Mouse (Mus musculus) kidney, adult 2 months (tissue): ENCODE results near the gene Leap2. TPM values are rescaled to one million over a fixed set of nuclear protein-coding genes. Genes with fewer than 3 reads are reported as not detected.

Experiments
- DNase-seq: peaks from one replicate; pipeline ENCODE4 v3.0.0; 2021
- H3K27ac ChIP-seq: fragments of 200-500 bp; 2 replicates; pipeline ENCODE4 v1.5.1; 2012; ENCODE audit warnings: low read depth, low read length, control low read depth, inconsistent platforms; ENCODE audit not compliant: insufficient read depth
- H3K27me3 ChIP-seq: fragments of 200-500 bp; replicated peaks from 2 replicates; pipeline ENCODE4 v1.6.1; 2012; ENCODE audit warnings: mild to moderate bottlenecking, moderate library complexity, low read length, inconsistent platforms; ENCODE audit not compliant: control insufficient read depth, insufficient read depth
- H3K36me3 ChIP-seq: fragments of 200-500 bp; 2 replicates; pipeline ENCODE4 v1.6.1; 2012; ENCODE audit warnings: mild to moderate bottlenecking, moderate library complexity, low read length, inconsistent platforms; ENCODE audit not compliant: control insufficient read depth, insufficient read depth
- H3K4me1 ChIP-seq: fragments of 200-500 bp; 2 replicates; pipeline ENCODE4 v1.6.1; 2011; ENCODE audit warnings: low read length; ENCODE audit not compliant: control insufficient read depth, insufficient read depth
- H3K4me3 ChIP-seq: fragments of 200-500 bp; 2 replicates; pipeline ENCODE4 v1.5.1; 2011; ENCODE audit warnings: mild to moderate bottlenecking, low read depth, low read length, control low read depth; ENCODE audit not compliant: insufficient read depth
- CTCF ChIP-seq: fragments of 200-500 bp; conservative IDR thresholded peaks from 2 replicates; pipeline ENCODE4 v1.5.1; 2011; ENCODE audit warnings: low read depth, mild to moderate bottlenecking, control low read depth, low read length, moderate library complexity, mixed read lengths; ENCODE audit not compliant: insufficient read depth, insufficient read length
- POLR2A ChIP-seq: fragments of 200-500 bp; IDR thresholded peaks from one replicate; pipeline ENCODE4 v1.6.1; 2011; ENCODE audit warnings: low read depth, low read length, control low read depth
- WGBS: fragments of 180-500 bp; shearing (Covaris S2); methylation state at CpG from one replicate; pipeline ENCODE4 v1.1.7; 2018; 5-methylcytosine and 5-hydroxymethylcytosine counted together
- polyA plus RNA-seq: library from polyadenylated mRNA; depleted of rRNA; stranded (reverse); fragments of >200 nt; gene quantifications from 2 replicates; pipeline ENCODE4 v1.2.3, GENCODE M21; 2012

Leap2 gene
- polyA plus RNA-seq, 1 experiment, result not detected

- Histone ChIP-seq H3K4me3 (no peak overlapping the region), H3K4me1 (peaks cover 4% of the 10 kb centered on the region; the same call in 1 of the 2 replicates), H3K27me3 (no peaks in the 10 kb centered on the region), H3K36me3 (no peaks in the 10 kb centered on the region), H3K27ac (no peak overlapping the region)
- 46% methylated on average over 2 of the region's 2 CpGs for WGBS
- no peak for DNase-seq
- TF ChIP-seq POLR2A, result no peak
- no peak for TF ChIP-seq CTCF
These were observed 28.4 kb upstream of the Leap2 start for GRCm38 (mm10) chr11:53451361-53451760.

GRCm38 (mm10) chr11:53450070-53450705 is 27.2 kb upstream of the Leap2 start:
- 26% methylated on average over 15 of the region's 15 CpGs for WGBS
- no peak for TF ChIP-seq CTCF
- TF ChIP-seq POLR2A, result no peak
- no peaks in the 10 kb centered on the region for H3K27me3 ChIP-seq
- DNase-seq, result no peak
- H3K36me3 ChIP-seq, result no peaks in the 10 kb centered on the region
- no peak overlapping the region for H3K4me3 ChIP-seq
- no peak overlapping the region for H3K27ac ChIP-seq
- H3K4me1 ChIP-seq, result peaks cover 4% of the 10 kb centered on the region; the same call in 1 of the 2 replicates

GRCm38 (mm10) chr11:53448529-53448928 is 25.6 kb upstream of the Leap2 start:
- TF ChIP-seq CTCF, result no peak
- TF ChIP-seq POLR2A, result no peak
- Histone ChIP-seq H3K27me3 (no peaks in the 10 kb centered on the region), H3K4me3 (no peak overlapping the region), H3K4me1 (peaks cover 4% of the 10 kb centered on the region; the same call in 1 of the 2 replicates), H3K36me3 (no peaks in the 10 kb centered on the region), H3K27ac (no peak overlapping the region)
- peak; percentile 94 for DNase-seq
- WGBS, result 65% methylated on average over 1 of the region's 1 CpGs

- no peak for DNase-seq
- peaks cover 4% of the 10 kb centered on the region; the same call in 1 of the 2 replicates for H3K4me1 ChIP-seq
- no peaks in the 10 kb centered on the region for H3K36me3 ChIP-seq
- WGBS, result 87% methylated on average over 8 of the region's 8 CpGs
- TF ChIP-seq CTCF (no peak), POLR2A (no peak)
- no peak overlapping the region for H3K27ac ChIP-seq
- H3K4me3 ChIP-seq, result no peak overlapping the region
- H3K27me3 ChIP-seq, result no peaks in the 10 kb centered on the region
These were observed 25.0 kb upstream of the Leap2 start for GRCm38 (mm10) chr11:53447996-53448395.

- Histone ChIP-seq H3K4me3 (no peak overlapping the region), H3K4me1 (peaks cover 4% of the 10 kb centered on the region; the same call in 1 of the 2 replicates), H3K27me3 (no peaks in the 10 kb centered on the region), H3K36me3 (no peaks in the 10 kb centered on the region), H3K27ac (no peak overlapping the region)
- TF ChIP-seq POLR2A, result no peak
- TF ChIP-seq CTCF, result no peak
- DNase-seq, result no peak
- WGBS, result 89% methylated on average over 13 of the region's 13 CpGs
These were observed 23.2 kb upstream of the Leap2 start for GRCm38 (mm10) chr11:53446183-53446582.

GRCm38 (mm10) chr11:53445562-53445961 is 22.6 kb upstream of the Leap2 start:
- H3K27me3 ChIP-seq, result no peaks in the 10 kb centered on the region
- TF ChIP-seq CTCF (no peak), POLR2A (no peak)
- H3K36me3 ChIP-seq, result no peaks in the 10 kb centered on the region
- no peak for DNase-seq
- peaks cover 4% of the 10 kb centered on the region; the same call in 1 of the 2 replicates for H3K4me1 ChIP-seq
- no peak overlapping the region for H3K27ac ChIP-seq
- no peak overlapping the region for H3K4me3 ChIP-seq
- 86% methylated on average over 13 of the region's 13 CpGs for WGBS

- no peak overlapping the region for H3K4me3 ChIP-seq
- peak; percentile 68 for DNase-seq
- TF ChIP-seq POLR2A (no peak), CTCF (peak; percentile 65)
- H3K36me3 ChIP-seq, result no peaks in the 10 kb centered on the region
- no peak overlapping the region for H3K27ac ChIP-seq
- H3K4me1 ChIP-seq, result no peaks in the 10 kb centered on the region
- H3K27me3 ChIP-seq, result no peaks in the 10 kb centered on the region
- WGBS, result 25% methylated on average over 6 of the region's 6 CpGs
These were observed 20.9 kb upstream of the Leap2 start for GRCm38 (mm10) chr11:53443861-53444260.
